Mouse (Mus musculus) heart, embryonic 14.5 days (tissue): ENCODE data around the gene Rdh8. TPM values are rescaled to one million over a fixed set of nuclear protein-coding genes. Genes with fewer than 3 reads are reported as not detected.
A peak's percentile ranks its signal among the peaks of the same experiment; 100 is the strongest.

Source experiments
- ATAC-seq: fragments of 200-750 bp; cut with Nextera tagmentation; 2 replicates; pipeline ENCODE4 v1.8.0; 2017; ENCODE audit warnings: low read depth, moderate TSS enrichment; ENCODE audit not compliant: insufficient number of reproducible peaks, insufficient read depth, low FRiP score
- H3K27ac ChIP-seq, 2 experiments: fragments of 200-500 bp in 1 of 2; fragments of 300-500 bp in 1 of 2; sonication (generic) in 1 of 2; replicated peaks in 1 of 2; 2 replicates each; pipeline ENCODE4 v1.5.1; 2012 to 2014; ENCODE audit warnings: low read depth in 2 of 2, low read length in 2 of 2, control low read depth in 1 of 2, mild to moderate bottlenecking in 1 of 2, mixed read lengths in 1 of 2; ENCODE audit not compliant: control insufficient read depth in 1 of 2, insufficient read depth in 1 of 2
- H3K27me3 ChIP-seq: fragments of 300-500 bp; sonication (generic); 2 replicates; pipeline ENCODE4 v1.6.1; 2014; ENCODE audit warnings: mild to moderate bottlenecking, low read length, control low read depth; ENCODE audit not compliant: control insufficient read depth, insufficient read depth
- H3K36me3 ChIP-seq: fragments of 300-500 bp; sonication (generic); 2 replicates; pipeline ENCODE4 v1.6.1; 2014; ENCODE audit warnings: mild to moderate bottlenecking, control low read depth, low read length, mixed read lengths; ENCODE audit not compliant: control insufficient read depth, insufficient read depth
- H3K4me1 ChIP-seq, 2 experiments: fragments of 200-500 bp in 1 of 2; fragments of 300-500 bp in 1 of 2; sonication (generic) in 1 of 2; 2 replicates each; pipeline ENCODE4 v1.6.1; 2012 to 2014; ENCODE audit warnings: low read length in 2 of 2, control low read depth in 1 of 2, mixed read lengths in 1 of 2; ENCODE audit not compliant: control insufficient read depth in 2 of 2, insufficient read depth in 2 of 2
- H3K4me2 ChIP-seq: fragments of 300-500 bp; sonication (generic); 2 replicates; pipeline ENCODE4 v1.6.1; 2014; ENCODE audit warnings: mild to moderate bottlenecking, low read length
- H3K4me3 ChIP-seq, 2 experiments: fragments of 200-500 bp in 1 of 2; fragments of 300-500 bp in 1 of 2; sonication (generic) in 1 of 2; 2 replicates each; pipeline ENCODE4 v1.5.1; 2012 to 2014; ENCODE audit warnings: low read length in 2 of 2, mild to moderate bottlenecking in 2 of 2, control low read depth in 1 of 2, low read depth in 1 of 2, moderate library complexity in 1 of 2; ENCODE audit not compliant: control insufficient read depth in 1 of 2, insufficient read depth in 1 of 2
- H3K9ac ChIP-seq: fragments of 300-500 bp; sonication (generic); 2 replicates; pipeline ENCODE4 v1.6.1; 2014; ENCODE audit warnings: mild to moderate bottlenecking, low read length
- H3K9me3 ChIP-seq: fragments of 300-500 bp; sonication (generic); 2 replicates; pipeline ENCODE4 v1.6.1; 2016; ENCODE audit warnings: low read length, control low read depth; ENCODE audit not compliant: control insufficient read depth
- WGBS: fragments of 180-500 bp; shearing (Covaris S2); extraction: QIAGEN DNeasy Blood & Tissue Kit; methylation state at CpG from one replicate; pipeline ENCODE4 v1.1.7; 2014; 5-methylcytosine and 5-hydroxymethylcytosine counted together
- polyA plus RNA-seq: library from polyadenylated mRNA; unstranded; fragments of >200 nt; fragmentation: Nextera tagmentation; extraction: Ambion mirVana; gene quantifications from 2 replicates; pipeline ENCODE4 v1.2.1, GENCODE M21; 2014

Gene Rdh8
- polyA plus RNA-seq, 1 experiment from 2014 or later: not detected

DNA sequence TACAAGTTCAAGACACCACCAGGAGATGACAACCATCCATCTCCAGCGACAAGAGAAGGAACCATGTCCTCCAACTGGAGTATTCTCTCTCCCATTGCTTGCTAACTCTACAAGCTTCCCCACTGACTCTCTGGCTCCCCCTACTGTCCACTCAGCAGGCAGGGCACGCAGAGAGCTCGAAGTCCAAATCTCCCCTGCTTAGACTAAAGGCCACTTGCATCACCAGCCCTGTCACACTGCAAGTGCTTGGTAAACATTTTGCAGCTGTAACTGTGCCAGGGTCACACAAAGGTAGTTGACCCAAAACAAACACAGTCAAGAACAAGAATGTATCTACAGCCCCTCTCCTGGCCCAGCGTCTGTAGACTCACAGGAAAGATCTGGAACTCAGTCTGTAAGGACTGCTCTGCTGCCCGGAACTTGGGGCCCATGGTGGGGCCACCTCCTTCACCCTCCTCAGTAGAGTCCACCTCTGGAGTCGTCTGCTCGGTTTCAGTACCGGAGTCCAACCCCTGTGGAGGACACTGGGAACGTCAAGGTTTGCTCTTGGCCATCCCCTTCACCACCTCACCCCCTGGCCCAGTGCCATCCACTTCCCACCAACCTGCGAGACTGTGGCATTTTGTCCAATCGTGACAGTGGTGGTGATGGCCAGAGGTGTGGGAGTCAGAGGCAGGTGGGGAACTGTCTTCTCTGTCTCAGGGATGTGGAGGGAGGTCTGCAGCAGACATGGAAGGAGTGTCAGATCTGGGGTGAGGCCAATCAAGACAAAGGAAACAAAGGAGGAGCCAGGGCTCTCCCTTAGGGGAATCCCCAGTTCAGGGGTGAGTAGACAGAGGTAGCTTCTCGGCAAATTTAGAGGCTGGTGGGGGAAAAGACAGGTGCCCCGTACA lies 13.8 kb upstream of the Rdh8 start:
- H3K36me3 ChIP-seq: no peaks in the 10 kb centered on the region
- no peak overlapping the region for H3K9ac ChIP-seq
- no peak overlapping the region for H3K4me2 ChIP-seq
- H3K27me3 ChIP-seq: 0 out of 2 replicates have a peak, but pooled peaks cover 6% of the 10 kb centered on the region
- WGBS: 71% methylated on average over 13 of the region's 13 CpGs
- no peak overlapping the region for H3K27ac ChIP-seq
- H3K4me1 ChIP-seq: no peaks in the 10 kb centered on the region
- H3K4me3 ChIP-seq: no peak overlapping the region
- no peak for ATAC-seq
- H3K9me3 ChIP-seq: 0 out of 2 replicates have a peak, but pooled peaks cover 6% of the 10 kb centered on the region

DNA sequence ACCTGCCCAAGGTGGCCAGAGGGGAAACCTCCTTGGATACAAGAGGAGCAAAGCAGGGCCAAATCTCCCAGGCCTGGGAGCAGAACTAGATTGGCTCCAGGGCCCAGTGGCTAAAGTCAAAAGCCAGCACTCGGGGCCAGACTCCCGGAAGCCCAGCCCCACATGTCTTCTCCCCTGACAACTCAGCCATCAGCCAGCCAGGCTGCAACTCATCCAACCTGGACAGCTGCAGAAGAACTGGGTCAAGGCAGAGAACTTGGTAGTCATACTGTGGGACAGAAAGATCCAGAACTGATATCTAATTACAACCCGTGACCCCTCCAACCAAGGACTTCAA lies 13.2 kb upstream of the Rdh8 start:
- Histone ChIP-seq H3K9me3 (0 out of 2 replicates have a peak, but pooled peaks cover 6% of the 10 kb centered on the region), H3K4me2 (no peak overlapping the region), H3K4me1 (no peaks in the 10 kb centered on the region), H3K27me3 (0 out of 2 replicates have a peak, but pooled peaks cover 6% of the 10 kb centered on the region), H3K36me3 (no peaks in the 10 kb centered on the region), H3K27ac (no peak overlapping the region), H3K9ac (no peak overlapping the region), H3K4me3 (no peak overlapping the region)
- WGBS: 75% methylated on average over 3 of the region's 3 CpGs
- no peak for ATAC-seq

DNA sequence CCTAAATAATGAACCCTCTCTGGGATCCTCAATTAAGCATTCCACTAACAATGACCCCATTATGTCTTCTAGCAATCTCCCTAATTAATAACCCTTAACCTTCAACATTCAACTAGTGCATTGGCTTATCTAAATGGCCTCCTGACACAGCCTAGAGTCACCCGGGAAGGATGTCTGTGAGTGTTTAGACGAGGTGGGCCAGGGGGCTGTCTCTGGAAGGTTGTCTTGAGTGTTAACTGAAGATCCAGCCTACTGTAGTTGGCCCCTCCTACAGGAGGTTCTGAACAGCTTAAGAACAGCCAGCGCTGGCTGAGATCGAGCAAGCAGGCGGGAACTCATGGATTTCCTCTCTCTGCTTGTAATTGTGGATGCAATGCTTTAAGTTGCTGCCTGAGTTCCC lies 12.6 kb upstream of the Rdh8 start:
- no peak for ATAC-seq
- no peak overlapping the region for H3K4me2 ChIP-seq
- no peaks in the 10 kb centered on the region for H3K4me1 ChIP-seq
- no peak overlapping the region for H3K4me3 ChIP-seq
- no peak overlapping the region for H3K27ac ChIP-seq
- no peak overlapping the region for H3K9ac ChIP-seq
- H3K27me3 ChIP-seq: 0 out of 2 replicates have a peak, but pooled peaks cover 6% of the 10 kb centered on the region
- 54% methylated on average over 5 of the region's 5 CpGs for WGBS
- 0 out of 2 replicates have a peak, but pooled peaks cover 6% of the 10 kb centered on the region for H3K9me3 ChIP-seq
- H3K36me3 ChIP-seq: no peaks in the 10 kb centered on the region

DNA sequence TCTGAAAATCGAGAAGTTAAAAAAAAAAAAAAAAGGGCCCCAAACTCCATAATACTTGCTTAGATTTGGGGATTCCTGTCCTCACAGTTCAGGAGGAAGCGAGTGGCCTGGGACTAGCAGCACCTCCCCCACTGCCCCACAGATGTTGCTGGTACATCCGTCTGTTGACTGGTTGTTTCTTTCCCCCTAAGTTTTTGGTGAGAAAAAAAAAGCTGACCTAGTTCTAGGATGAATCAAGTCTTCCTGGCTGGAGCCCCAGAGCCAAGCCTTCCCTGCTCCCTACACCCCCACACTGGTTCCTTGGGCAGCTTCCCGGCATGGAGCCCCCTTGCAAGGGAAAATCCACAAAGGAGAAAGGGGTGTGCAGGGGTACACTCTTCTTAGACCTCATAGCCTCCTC lies 8.0 kb upstream of the Rdh8 start:
- Histone ChIP-seq H3K4me2 (no peak overlapping the region), H3K36me3 (no peaks in the 10 kb centered on the region), H3K27me3 (peaks cover 42% of the 10 kb centered on the region), H3K27ac (no peak overlapping the region), H3K4me3 (no peak overlapping the region), H3K4me1 (0 out of 4 replicates have a peak, but pooled peaks cover 2 to 4% of the 10 kb centered on the region in 2 experiments), H3K9me3 (no peaks in the 10 kb centered on the region), H3K9ac (no peak overlapping the region)
- ATAC-seq: no peak
- 43% methylated on average over 4 of the region's 4 CpGs for WGBS

DNA sequence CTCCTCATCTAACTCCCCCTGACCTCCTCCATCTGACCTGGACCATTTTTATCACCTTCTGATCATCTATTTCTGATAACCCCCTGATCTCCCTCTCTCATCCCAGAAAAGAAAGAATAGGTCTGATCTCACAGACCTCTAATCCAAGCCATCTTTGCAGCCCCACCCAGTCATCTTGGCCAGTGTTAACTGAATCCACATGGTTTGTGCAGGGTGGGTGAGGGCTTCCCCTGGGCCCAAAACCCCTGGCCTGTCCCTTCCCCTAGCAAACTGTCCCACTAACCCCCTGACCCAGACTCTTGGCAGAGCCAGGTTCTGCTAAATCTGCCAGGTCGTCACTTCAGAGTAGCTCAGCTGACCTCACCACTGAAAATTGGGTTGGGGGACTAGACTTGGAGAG lies 7.5 kb upstream of the Rdh8 start:
- Histone ChIP-seq H3K4me2 (no peak overlapping the region), H3K36me3 (no peaks in the 10 kb centered on the region), H3K4me1 (0 out of 4 replicates have a peak, but pooled peaks cover 2 to 4% of the 10 kb centered on the region in 2 experiments), H3K27me3 (peaks cover 45% of the 10 kb centered on the region), H3K4me3 (no peak overlapping the region), H3K27ac (no peak overlapping the region), H3K9me3 (no peaks in the 10 kb centered on the region), H3K9ac (no peak overlapping the region)
- ATAC-seq: no peak
- 50% methylated on average over 1 of the region's 1 CpGs for WGBS

DNA sequence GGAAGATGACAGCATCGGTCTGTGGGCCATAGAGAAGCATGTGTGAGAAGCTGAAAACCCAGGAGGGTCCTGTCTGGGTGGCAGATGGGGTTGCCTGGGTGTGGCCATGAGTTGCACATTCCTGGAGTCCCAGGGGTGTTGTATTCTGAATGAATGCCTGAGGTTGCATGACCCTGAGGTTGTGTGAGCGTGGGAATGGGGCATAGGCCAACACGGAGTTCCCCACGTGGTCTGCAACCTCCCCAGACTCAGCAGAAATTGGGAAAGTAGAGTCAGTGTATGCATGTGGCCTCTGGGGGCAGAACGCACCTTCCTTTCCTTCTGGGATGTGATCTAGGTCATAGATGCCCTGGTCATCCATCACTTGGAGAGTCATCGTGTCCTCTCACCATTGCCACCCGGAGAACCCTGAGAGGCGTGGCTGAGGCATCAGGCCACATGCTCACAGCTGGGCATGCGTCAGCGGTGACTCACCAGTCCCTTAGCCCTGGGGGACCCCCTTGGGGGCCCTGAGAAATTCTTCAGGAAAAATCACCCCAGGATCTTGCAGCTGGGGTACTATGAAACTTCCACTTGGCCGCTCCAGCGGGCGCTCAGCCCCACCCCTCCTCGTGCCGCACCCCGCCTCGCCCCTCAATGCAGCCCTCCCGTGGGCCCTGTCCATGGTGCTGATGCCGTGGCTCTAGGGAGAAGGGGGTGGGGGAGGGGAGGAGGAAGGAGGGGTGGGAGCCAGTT lies 5.6 kb upstream of the Rdh8 start:
- ATAC-seq: no peak
- Histone ChIP-seq H3K9ac (no peak overlapping the region), H3K4me3 (no peak overlapping the region), H3K27ac (no peak overlapping the region), H3K27me3 (peaks cover 48% of the 10 kb centered on the region), H3K4me2 (0 out of 2 replicates have a peak overlapping the region, but pooled peaks have one; percentile 16), H3K9me3 (no peaks in the 10 kb centered on the region), H3K4me1 (0 out of 4 replicates have a peak, but pooled peaks cover 2 to 4% of the 10 kb centered on the region in 2 experiments), H3K36me3 (no peaks in the 10 kb centered on the region)
- 10% methylated on average over 19 of the region's 19 CpGs for WGBS

DNA sequence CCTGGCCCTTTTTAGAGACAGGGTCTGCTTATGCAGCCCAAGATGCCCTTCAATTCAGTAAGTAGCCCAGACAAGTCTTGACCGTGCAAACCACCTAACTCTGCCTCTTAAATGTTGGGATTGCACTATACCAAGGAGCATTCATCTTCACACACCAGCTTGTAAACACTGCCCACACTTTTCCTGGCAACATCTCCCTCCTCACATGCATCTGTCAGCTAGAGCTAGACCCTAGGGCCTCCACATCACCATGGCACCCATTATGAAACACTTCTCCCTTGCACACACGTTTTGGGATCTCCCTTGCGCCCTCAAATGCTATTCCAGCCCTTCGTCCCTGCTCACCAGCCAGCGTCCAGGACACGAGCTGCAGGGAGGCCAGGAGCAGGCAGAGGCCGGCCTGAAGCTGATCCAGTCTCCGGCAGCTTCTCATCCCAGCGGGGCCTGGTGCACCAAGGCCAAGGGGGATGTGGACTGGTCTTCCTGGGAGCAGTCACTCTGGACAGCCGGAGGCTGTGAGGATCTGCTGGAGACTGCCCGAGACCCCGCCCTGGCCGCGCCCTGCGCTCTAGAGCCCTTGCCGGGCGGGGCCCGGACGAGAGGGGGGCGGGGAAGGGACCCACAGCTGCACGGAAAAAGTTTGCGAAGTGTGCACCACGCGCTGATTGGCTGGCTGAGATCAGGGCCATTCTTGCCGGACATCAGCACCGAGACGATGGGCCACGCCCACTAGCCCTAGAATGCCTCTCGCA lies 3.6 kb upstream of the Rdh8 start, which contains the start of gene Col5a3:
Gene Col5a3 (minus strand): TSS at position 547 of the 752 bp plus-strand sequence.
- H3K36me3 ChIP-seq: no peaks in the 10 kb centered on the region
- WGBS: 6% methylated on average over 29 of the region's 29 CpGs
- peak within 1 kb of the TSS in 1 of 2 experiments; percentile 14; a peak in 2 of 4 replicates for H3K4me3 ChIP-seq
- 0 out of 2 replicates have a peak, but pooled peaks have one; percentile 44 for ATAC-seq
- no peak within 1 kb of the TSS for H3K9ac ChIP-seq
- peaks cover 42% of the 10 kb centered on the region for H3K27me3 ChIP-seq
- no peak within 1 kb of the TSS for H3K27ac ChIP-seq
- H3K4me1 ChIP-seq: 0 out of 4 replicates have a peak, but pooled peaks cover 2 to 4% of the 10 kb centered on the region in 2 experiments
- peak within 1 kb of the TSS; percentile 53 for H3K4me2 ChIP-seq
- H3K9me3 ChIP-seq: no peaks in the 10 kb centered on the region
